Mouse (Mus musculus) midbrain, embryonic 16.5 days (tissue): ENCODE measurements around the gene Tmem50b. TPM values are rescaled to one million over a fixed set of nuclear protein-coding genes. Genes with fewer than 3 reads are reported as not detected.

Source experiments
- ATAC-seq: fragments of 200-750 bp; cut with Nextera tagmentation; 2 replicates; pipeline ENCODE4 v1.8.0; 2017; ENCODE audit warnings: moderate TSS enrichment
- H3K27ac ChIP-seq: fragments of 300-500 bp; sonication (generic); 2 replicates; pipeline ENCODE4 v1.5.1; 2014; ENCODE audit warnings: mild to moderate bottlenecking, low read length, mixed read lengths
- H3K27me3 ChIP-seq: fragments of 300-500 bp; sonication (generic); 2 replicates; pipeline ENCODE4 v1.6.1; 2014; ENCODE audit warnings: low read depth, low read length, mixed read lengths; ENCODE audit not compliant: control insufficient read depth, insufficient read depth
- H3K36me3 ChIP-seq: fragments of 300-500 bp; sonication (generic); 2 replicates; pipeline ENCODE4 v1.6.1; 2014; ENCODE audit warnings: mild to moderate bottlenecking, low read length, moderate library complexity, mixed read lengths; ENCODE audit not compliant: control insufficient read depth, insufficient read depth
- H3K4me1 ChIP-seq: fragments of 300-500 bp; sonication (generic); 2 replicates; pipeline ENCODE4 v1.6.1; 2014; ENCODE audit warnings: mild to moderate bottlenecking, low read length, mixed read lengths; ENCODE audit not compliant: control insufficient read depth, insufficient read depth
- H3K4me2 ChIP-seq: fragments of 300-500 bp; sonication (generic); 2 replicates; pipeline ENCODE4 v1.6.1; 2014; ENCODE audit warnings: mild to moderate bottlenecking, low read length, mixed read lengths
- H3K4me3 ChIP-seq: fragments of 300-500 bp; sonication (generic); 2 replicates; pipeline ENCODE4 v1.5.1; 2014; ENCODE audit warnings: low read depth, mild to moderate bottlenecking, low read length, moderate library complexity, mixed read lengths
- H3K9ac ChIP-seq: fragments of 300-500 bp; sonication (generic); 2 replicates; pipeline ENCODE4 v1.6.1; 2014; ENCODE audit warnings: low read depth, low read length, mixed read lengths
- H3K9me3 ChIP-seq: fragments of 300-500 bp; sonication (generic); replicated peaks from 2 replicates; pipeline ENCODE4 v1.6.1; 2014; ENCODE audit warnings: mild to moderate bottlenecking, low read length, mixed read lengths; ENCODE audit not compliant: control insufficient read depth, poor library complexity, severe bottlenecking
- WGBS: fragments of 180-500 bp; shearing (Covaris S2); extraction: QIAGEN DNeasy Blood & Tissue Kit; methylation state at CpG from one replicate; pipeline ENCODE4 v1.1.7; 2014; 5-methylcytosine and 5-hydroxymethylcytosine counted together
- polyA plus RNA-seq: library from polyadenylated mRNA; unstranded; fragments of >200 nt; fragmentation: Nextera tagmentation; extraction: Ambion mirVana; gene quantifications from 2 replicates; pipeline ENCODE4 v1.2.1, GENCODE M21; 2015

Tmem50b gene
- polyA plus RNA-seq, 1 experiment from 2014 or later: 106 TPM

DNA sequence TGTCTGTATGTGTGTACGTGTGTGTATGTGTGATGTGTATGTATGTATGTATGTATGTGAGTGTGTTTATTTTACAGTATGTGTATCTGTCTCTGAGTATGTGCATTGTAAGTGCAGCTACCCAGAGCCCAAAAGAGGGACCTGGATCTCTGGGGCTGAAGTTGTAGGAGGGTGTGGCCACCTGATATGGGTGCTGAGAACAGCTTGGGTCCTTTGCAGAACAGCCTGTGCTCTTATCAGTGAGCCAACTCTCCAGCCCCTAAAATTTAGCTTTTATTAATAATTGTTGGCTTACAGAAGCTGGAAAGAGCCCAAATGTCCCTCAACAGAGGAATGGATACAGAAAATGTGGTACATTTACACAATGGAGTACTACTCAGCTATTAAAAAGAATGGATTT lies 54.0 kb downstream of the Tmem50b start:
- H3K4me2 ChIP-seq: no peak overlapping the region
- H3K9ac ChIP-seq: no peak overlapping the region
- H3K9me3 ChIP-seq: no peaks in the 10 kb centered on the region
- ATAC-seq: no peak
- no peaks in the 10 kb centered on the region for H3K27me3 ChIP-seq
- H3K4me1 ChIP-seq: peaks cover 13% of the 10 kb centered on the region
- WGBS: 97% methylated on average over 1 of the region's 1 CpGs
- no peak overlapping the region for H3K27ac ChIP-seq
- no peaks in the 10 kb centered on the region for H3K36me3 ChIP-seq
- H3K4me3 ChIP-seq: no peak overlapping the region

DNA sequence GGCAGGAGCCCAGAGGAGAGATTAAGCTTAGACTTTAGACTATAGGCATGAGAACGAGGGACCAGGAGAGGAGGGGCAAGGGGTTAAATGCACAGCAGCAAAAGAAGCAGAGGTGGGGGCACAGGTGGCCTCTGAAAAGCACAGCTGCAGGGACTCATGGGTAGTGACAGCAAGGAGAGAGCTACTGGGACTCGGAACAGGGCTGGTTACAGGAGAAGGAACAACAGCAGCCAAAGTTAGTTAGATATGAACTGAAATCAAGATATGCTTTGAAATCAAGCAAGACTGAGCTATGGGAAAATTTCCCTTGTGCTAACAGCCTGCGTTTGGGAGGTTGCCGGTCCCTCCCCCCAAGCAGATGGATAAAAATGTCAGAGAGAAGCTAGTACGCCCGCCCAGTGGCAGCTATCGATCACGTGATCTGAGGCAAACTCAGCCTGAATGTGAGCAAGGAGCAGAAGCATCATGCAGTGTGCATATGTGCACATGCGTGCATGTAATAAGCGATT lies 56.0 kb downstream of the Tmem50b start:
- H3K4me3 ChIP-seq: no peak overlapping the region
- WGBS: 29% methylated on average over 10 of the region's 10 CpGs
- H3K4me1 ChIP-seq: peaks cover 3% of the 10 kb centered on the region; the same call in 1 of the 2 replicates
- no peaks in the 10 kb centered on the region for H3K36me3 ChIP-seq
- peak; percentile 66 for ATAC-seq
- no peak overlapping the region; the same call in 1 of the 2 replicates for H3K9ac ChIP-seq
- 0 out of 2 replicates have a peak overlapping the region, but pooled peaks have one; percentile 1 for H3K27ac ChIP-seq
- peak overlapping the region; percentile 44 for H3K4me2 ChIP-seq
- no peaks in the 10 kb centered on the region for H3K9me3 ChIP-seq
- no peaks in the 10 kb centered on the region for H3K27me3 ChIP-seq

GRCm38 (mm10) chr16:91538513-91538912 lies 59.1 kb downstream of the Tmem50b start:
- no peak overlapping the region for H3K4me2 ChIP-seq
- ATAC-seq: no peak
- no peaks in the 10 kb centered on the region for H3K36me3 ChIP-seq
- H3K9ac ChIP-seq: no peak overlapping the region
- H3K27ac ChIP-seq: no peak overlapping the region
- no peaks in the 10 kb centered on the region for H3K27me3 ChIP-seq
- H3K9me3 ChIP-seq: no peaks in the 10 kb centered on the region
- H3K4me1 ChIP-seq: peaks cover 3% of the 10 kb centered on the region; the same call in 1 of the 2 replicates
- no peak overlapping the region for H3K4me3 ChIP-seq
- WGBS: 80% methylated on average over 9 of the region's 9 CpGs

DNA sequence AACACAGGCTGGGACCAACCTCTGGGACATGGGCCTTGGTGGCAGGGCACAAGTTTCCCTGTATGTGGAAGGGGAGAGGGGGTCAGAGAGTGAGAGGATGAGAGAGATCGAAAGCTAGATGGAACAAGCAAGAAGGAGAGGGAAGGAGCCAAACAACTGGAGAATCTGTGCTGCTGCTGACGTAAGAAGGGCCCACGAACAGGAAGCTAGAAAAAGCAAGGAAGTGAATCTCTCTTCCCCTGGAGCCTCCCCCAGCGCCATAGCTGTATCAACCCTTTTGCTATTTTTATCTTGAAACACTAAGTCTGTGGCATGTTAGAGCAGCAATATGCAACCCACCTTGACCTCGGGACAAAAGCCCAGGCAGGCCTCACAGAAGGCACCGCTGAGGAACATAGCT lies 59.5 kb downstream of the Tmem50b start:
- H3K27ac ChIP-seq: no peak overlapping the region
- H3K36me3 ChIP-seq: no peaks in the 10 kb centered on the region
- no peaks in the 10 kb centered on the region for H3K27me3 ChIP-seq
- no peak overlapping the region for H3K4me2 ChIP-seq
- H3K4me3 ChIP-seq: no peak overlapping the region
- peaks cover 3% of the 10 kb centered on the region; the same call in 1 of the 2 replicates for H3K4me1 ChIP-seq
- no peak for ATAC-seq
- WGBS: 79% methylated on average over 6 of the region's 6 CpGs
- no peak overlapping the region for H3K9ac ChIP-seq
- H3K9me3 ChIP-seq: no peaks in the 10 kb centered on the region

GRCm38 (mm10) chr16:91537065-91537464 lies 60.5 kb downstream of the Tmem50b start:
- Histone ChIP-seq H3K36me3 (no peaks in the 10 kb centered on the region), H3K4me3 (no peak overlapping the region), H3K27ac (no peak overlapping the region), H3K9me3 (no peaks in the 10 kb centered on the region), H3K27me3 (no peaks in the 10 kb centered on the region), H3K4me1 (peaks cover 3% of the 10 kb centered on the region; the same call in 1 of the 2 replicates), H3K9ac (no peak overlapping the region), H3K4me2 (no peak overlapping the region)
- no peak for ATAC-seq
- 73% methylated on average over 3 of the region's 3 CpGs for WGBS

GRCm38 (mm10) chr16:91536372-91536771 lies 61.2 kb downstream of the Tmem50b start:
- H3K9me3 ChIP-seq: no peaks in the 10 kb centered on the region
- 88% methylated on average over 6 of the region's 6 CpGs for WGBS
- H3K4me2 ChIP-seq: no peak overlapping the region
- H3K36me3 ChIP-seq: no peaks in the 10 kb centered on the region
- no peak overlapping the region for H3K9ac ChIP-seq
- H3K4me3 ChIP-seq: no peak overlapping the region
- no peak overlapping the region for H3K27ac ChIP-seq
- peaks cover 2% of the 10 kb centered on the region; the same call in 1 of the 2 replicates for H3K4me1 ChIP-seq
- H3K27me3 ChIP-seq: no peaks in the 10 kb centered on the region
- no peak for ATAC-seq

DNA sequence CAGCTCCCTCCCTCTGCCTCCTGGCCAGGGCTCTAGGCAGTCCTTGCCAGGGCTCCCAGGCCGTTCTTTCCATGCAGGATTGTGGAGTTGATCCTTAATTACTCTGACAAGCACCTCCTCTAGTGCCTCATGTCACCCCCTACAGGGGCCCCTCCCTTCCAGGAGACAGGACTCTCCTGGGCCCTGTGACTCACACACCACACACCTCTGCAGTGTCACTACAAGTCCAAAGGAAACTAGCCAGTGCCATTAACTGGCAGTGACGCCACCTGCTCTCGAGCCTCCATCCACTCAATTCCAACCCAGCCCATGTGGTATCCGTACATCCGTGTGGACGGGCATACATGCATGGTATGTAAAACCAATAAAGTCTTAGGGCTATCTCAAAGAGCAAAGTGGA lies 62.7 kb downstream of the Tmem50b start:
- Histone ChIP-seq H3K4me3 (no peak overlapping the region), H3K36me3 (no peaks in the 10 kb centered on the region), H3K27ac (no peak overlapping the region), H3K27me3 (no peaks in the 10 kb centered on the region), H3K4me2 (no peak overlapping the region), H3K4me1 (no peaks in the 10 kb centered on the region), H3K9ac (no peak overlapping the region), H3K9me3 (no peaks in the 10 kb centered on the region)
- WGBS: 86% methylated on average over 6 of the region's 6 CpGs
- no peak for ATAC-seq

GRCm38 (mm10) chr16:91534477-91534876 lies 63.1 kb downstream of the Tmem50b start:
- no peaks in the 10 kb centered on the region for H3K4me1 ChIP-seq
- no peak overlapping the region for H3K4me2 ChIP-seq
- H3K4me3 ChIP-seq: no peak overlapping the region
- no peaks in the 10 kb centered on the region for H3K9me3 ChIP-seq
- no peaks in the 10 kb centered on the region for H3K36me3 ChIP-seq
- H3K9ac ChIP-seq: no peak overlapping the region
- H3K27ac ChIP-seq: no peak overlapping the region
- H3K27me3 ChIP-seq: no peaks in the 10 kb centered on the region
- WGBS: 56% methylated on average over 13 of the region's 13 CpGs
- no peak for ATAC-seq

DNA sequence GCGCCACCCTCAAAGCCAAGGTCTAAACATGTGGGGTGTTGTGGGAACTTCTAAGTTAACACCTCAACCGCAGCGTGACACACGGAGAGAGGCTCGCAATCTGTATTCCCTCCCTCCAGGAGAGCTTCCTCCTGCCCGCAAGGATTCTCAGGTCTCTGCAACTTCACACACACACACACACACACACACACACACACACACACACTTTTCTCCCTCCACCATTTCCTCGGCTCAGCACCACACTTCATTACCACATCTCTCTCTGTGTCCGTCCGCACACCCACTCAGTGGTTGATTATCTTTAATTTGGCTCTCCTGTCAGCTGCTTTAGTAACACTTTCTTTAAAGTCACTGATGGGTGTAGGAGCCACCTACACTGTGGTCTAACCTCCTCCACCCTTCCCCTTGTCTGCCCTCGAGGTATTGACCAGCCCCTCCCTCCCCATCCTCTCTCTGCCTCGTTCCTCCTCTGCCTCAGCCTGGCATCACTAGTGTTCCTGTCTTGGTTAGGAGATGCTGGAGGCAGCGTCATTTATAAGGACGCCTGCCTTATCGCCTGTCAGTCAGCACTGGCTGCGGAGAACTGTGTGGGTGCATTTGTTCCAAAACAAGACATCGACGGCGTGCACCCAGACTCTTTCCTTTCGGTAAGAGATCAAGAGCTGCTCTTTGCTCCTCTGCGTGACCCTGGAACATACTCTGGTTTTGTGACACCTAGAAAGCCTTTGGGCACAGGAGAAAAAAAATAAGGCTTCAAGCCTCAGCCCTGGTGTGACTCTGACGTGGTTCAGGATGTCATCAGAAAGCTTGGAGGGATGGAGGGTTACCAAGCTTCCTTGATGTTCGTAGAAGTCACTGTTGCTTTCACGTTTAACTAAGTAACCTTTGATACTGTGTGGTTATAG lies 64.3 kb downstream of the Tmem50b start:
- Histone ChIP-seq H3K4me2 (no peak overlapping the region), H3K9me3 (no peaks in the 10 kb centered on the region), H3K4me1 (no peaks in the 10 kb centered on the region), H3K27me3 (no peaks in the 10 kb centered on the region), H3K9ac (no peak overlapping the region), H3K4me3 (no peak overlapping the region), H3K27ac (no peak overlapping the region), H3K36me3 (no peaks in the 10 kb centered on the region)
- WGBS: 80% methylated on average over 23 of the region's 23 CpGs
- ATAC-seq: no peak
